Mouse (Mus musculus) lung, postnatal 0 days (tissue): ENCODE measurements around the gene Ints11.

Source experiments
- CTCF ChIP-seq: IDR thresholded peaks from 2 replicates; pipeline ENCODE4 v1.5.1; 2016; ENCODE audit warnings: antibody characterized with exemption, mild to moderate bottlenecking
- EP300 ChIP-seq: IDR thresholded peaks from 2 replicates; pipeline ENCODE4 v1.6.1; 2016; ENCODE audit warnings: antibody characterized with exemption, mild to moderate bottlenecking, control low read depth

GRCm38 (mm10) chr4:155823443-155823842 is 45.9 kb upstream of the Ints11 start:
- TF ChIP-seq CTCF (no peak), EP300 (no peak)
